Mouse (Mus musculus): ENCODE measurements around the gene 4930562C15Rik.

DNA sequence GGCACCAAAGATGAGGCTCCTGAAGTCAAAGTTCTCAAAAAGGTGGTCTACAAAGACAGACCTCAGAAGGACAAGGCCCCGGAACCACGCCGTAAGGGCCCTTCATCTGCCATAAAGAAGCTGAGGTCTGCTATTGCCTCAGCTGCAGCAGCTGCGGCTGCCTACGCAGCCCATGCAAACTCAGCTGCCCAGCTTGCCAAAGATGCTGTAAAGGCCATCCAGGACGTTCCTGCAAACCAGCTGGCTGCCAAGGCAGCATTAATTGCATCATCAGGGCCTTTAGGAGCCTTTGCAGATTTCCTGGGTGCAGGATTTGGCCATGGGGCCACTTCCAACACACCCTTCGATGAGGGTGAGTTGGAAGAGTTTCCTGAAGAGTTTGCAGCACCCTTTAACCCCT lies 15.1 kb downstream of the 4930562C15Rik start:
- no peak for TF ChIP-seq CTCF (IDR thresholded peaks at IDR 0.05; ENCODE audit: extremely low read depth, insufficient read length, insufficient replicate concordance, low read depth, low read length)
- no peak for TF ChIP-seq POLR2A (IDR thresholded peaks at IDR 0.05; ENCODE audit: low read depth, low read length)

Measured in small intestine, adult 2 months (tissue).